Mouse (Mus musculus): ENCODE measurements around the gene Dusp18. TPM values are rescaled to one million over a fixed set of nuclear protein-coding genes. Genes with fewer than 3 reads are reported as not detected.
"Not testable (repeated sequence)": the region's sequence is repeated elsewhere in the genome, so short reads cannot be mapped to it uniquely, and the experiment has no call there.

Dusp18 gene
- total RNA-seq, 1 experiment from 2014 or later: 3.9 TPM

DNA sequence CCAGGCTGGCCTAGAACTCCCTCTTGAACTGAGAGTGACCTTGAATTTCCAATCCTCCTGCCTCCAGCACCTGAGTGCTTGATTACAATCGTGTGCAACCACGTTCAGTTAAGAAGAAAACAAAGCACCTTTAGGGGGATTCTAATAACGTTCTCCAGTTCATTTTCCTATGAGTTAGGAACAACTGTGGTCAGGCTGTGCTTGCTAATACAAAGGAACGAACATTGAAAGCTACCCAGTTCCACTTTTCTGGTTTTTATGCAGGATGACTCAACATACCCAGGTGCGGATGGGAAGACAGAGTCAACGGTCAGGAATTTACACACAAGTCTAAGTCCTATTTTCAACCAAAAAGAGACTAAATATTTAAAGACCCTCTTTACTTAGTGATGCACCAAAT is 1.1 kb upstream of the Dusp18 start:
- no peak for DNase-seq

DNA sequence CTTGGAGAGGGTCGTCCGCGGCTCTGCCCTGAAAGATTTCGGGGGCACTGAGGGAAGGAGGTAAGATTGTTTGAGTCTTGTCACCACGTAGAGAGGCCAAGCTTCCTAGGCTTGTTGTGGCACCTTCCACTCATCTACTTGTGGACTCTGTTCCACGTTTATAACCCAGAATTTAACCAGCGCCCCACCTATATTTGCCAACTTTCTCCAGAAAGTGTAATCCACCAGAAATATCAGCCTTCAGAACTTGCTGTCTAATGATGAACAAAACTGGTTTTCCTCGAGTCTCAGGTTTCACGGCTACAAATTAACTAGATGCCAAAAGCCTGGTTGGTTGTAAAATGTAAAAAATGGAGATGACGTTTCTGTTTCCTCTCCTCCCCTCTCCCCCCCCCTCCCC is 418 bp downstream of the Dusp18 start:
- DNase-seq: no peak

- DNase-seq: no peak
Observed at GRCm38 (mm10) chr11:3895933-3896332, 893 bp downstream of the Dusp18 start.

GRCm38 (mm10) chr11:3900296-3900695 is 5.3 kb downstream of the Dusp18 start:
- no peak for DNase-seq

DNA sequence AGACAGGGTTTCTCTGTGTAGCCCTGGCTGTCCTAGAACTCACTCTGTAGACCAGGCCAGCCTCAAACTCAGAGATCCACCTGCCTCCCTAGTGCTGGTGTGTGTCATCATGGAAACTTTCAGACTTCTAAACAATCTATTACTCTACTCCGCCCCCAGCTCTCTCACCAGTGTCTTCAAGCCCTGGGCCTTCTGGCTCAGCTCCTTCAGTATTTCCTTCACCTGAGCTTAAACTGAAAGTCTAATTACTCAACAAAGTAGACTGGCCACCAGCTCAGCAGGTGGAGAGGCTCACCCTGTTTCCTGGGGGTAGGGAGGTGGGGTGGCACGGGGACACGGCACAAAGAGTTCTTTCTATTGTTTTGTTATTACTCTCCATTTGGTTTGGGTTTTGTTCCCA is 7.5 kb downstream of the Dusp18 start:
- DNase-seq: no peak

- peak; percentile 76 for DNase-seq
Observed at GRCm38 (mm10) chr11:3903046-3903445, 8.0 kb downstream of the Dusp18 start.

- no peak for DNase-seq
Observed at GRCm38 (mm10) chr11:3904673-3905072, 9.6 kb downstream of the Dusp18 start.

DNA sequence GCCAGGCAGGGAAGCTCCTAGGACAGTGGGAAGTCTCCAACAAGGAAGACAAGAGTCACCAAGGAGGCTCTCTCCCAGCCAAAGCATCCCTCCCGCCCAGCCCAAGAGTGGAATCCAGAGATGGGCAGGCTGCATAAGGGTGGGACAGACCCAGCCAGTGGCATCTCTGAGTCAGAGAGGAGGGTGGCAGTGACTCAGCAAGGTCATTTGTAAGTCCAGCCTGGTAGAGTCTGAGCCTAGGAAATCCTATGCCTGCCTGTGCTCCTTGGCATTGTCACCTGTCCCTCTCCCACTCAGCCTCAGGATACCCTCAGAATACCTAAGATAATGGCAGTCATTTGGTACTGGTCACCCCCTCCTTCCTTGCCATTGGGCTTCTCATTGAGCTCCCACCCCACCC is 10.4 kb downstream of the Dusp18 start:
- DNase-seq: peak; percentile 49

DNA sequence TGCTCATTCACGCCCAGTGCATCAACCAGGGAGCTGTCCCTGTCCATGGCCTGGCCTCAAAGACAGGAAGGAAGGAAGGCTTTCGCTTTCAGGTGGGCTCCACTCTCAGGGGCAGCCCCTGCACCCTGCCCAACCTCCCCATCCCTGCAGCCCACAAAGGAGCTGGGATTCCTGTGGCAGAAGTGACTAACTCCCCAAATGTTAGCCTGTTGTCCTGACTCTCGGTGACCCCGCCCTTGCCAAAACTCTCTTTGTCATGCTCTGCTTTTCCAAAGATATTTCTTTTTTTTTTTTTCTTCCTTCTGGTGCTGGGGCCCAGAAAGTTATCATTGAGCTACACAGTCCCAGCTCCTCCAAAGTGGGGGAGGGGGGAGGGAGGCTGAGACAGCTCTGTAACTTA is 14.2 kb downstream of the Dusp18 start:
- no peak for DNase-seq

- DNase-seq: no peak
Observed at GRCm38 (mm10) chr11:3910513-3911310, 15.7 kb downstream of the Dusp18 start.

DNA sequence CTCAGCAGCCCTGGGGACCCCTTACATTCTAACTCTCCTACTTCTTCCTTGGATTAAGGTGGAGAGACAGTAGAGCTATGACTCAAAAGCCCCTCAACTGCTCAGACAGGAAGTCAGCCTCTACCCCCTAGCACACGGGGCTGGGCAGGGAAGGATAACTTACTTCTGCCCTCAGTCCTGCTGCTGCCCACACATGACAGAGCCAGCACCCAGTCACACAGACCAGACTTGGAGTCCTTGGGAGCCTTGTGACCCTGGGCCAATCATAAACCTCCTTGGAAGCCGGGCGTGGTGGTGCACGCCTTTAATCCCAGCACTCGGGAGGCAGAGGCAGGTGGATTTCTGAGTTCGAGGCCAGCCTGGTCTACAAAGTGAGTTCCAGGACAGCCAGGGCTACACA is 16.4 kb downstream of the Dusp18 start:
- not testable (repeated sequence) for DNase-seq

DNA sequence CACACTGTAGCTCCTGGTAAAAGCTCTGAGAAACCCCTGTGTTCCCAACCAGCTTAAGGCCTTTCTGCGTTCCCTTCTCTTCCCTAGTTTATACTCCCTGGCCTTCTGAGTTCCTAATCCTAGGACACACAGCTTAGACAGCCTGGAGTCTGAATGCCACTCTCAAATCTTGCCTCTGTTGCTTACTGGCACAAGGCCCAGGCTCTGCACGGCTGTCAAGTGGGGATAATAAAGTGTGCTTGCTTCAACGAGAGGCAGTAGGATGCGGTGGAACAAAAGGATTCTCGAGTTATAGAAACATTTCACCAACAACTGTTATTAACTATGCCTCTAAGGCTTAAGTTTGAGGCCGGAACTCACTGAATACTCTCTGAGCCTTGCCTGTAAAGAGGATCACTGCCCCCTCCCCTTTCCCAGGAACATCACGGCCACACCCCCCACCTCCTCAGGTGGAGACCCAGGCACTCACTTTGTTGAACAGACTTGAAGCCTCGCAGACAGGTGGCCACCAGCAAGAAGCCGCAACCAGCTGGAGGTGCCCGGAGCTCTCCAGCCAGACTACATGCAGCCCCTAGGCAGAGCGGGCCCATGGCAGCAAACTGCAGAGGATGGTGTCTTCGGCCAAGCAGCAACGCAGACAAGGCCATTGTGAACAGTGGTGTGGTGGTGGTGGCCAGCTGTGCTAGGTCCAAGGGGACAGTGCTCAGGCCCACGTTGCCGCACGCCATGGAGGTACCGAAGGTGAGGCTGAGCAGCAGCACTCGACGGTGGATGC is 17.2 kb downstream of the Dusp18 start:
- peak; percentile 60 for DNase-seq

GRCm38 (mm10) chr11:3912875-3913271 is 17.8 kb downstream of the Dusp18 start:
- peak; percentile 45 for DNase-seq

DNA sequence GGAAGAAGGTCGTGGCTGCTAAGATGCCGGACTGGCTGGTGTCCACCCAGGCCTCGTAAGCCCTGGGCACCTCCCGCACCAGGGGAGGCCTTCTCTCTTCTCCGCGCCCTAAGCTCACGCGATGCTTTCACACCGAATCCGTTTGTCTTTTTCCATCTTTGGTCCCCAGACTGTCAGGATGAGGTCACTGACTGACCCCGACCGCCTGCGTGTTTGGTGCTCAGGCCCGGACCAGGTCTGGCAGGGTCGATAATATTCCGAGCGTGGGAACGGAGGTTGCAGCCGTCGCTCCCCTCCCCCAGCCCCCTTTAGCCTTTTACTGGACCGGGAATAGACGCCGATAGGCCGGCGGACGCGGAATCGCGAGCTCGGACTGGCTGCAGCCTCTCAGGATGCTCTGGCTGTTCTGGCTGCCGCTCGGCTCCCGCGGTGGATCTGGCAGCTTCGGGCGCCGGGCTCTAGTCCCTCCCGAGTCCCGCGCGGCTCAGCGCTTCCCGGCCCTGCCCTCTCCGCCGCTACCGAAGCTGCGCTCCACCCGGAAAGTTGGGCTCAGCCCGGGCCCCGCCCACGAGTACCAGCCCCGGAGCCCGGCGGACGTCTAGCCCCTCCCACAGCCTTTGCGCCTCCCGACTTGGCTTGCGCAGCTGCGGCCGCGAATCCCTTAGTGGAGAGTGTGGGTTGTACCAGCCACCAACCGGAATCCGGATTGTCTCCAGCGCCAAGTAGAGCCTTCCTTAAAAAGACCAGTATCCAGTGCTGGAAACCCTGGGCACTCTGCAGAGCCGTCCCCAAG is 18.5 kb downstream of the Dusp18 start:
- DNase-seq: peak; percentile 96

DNA sequence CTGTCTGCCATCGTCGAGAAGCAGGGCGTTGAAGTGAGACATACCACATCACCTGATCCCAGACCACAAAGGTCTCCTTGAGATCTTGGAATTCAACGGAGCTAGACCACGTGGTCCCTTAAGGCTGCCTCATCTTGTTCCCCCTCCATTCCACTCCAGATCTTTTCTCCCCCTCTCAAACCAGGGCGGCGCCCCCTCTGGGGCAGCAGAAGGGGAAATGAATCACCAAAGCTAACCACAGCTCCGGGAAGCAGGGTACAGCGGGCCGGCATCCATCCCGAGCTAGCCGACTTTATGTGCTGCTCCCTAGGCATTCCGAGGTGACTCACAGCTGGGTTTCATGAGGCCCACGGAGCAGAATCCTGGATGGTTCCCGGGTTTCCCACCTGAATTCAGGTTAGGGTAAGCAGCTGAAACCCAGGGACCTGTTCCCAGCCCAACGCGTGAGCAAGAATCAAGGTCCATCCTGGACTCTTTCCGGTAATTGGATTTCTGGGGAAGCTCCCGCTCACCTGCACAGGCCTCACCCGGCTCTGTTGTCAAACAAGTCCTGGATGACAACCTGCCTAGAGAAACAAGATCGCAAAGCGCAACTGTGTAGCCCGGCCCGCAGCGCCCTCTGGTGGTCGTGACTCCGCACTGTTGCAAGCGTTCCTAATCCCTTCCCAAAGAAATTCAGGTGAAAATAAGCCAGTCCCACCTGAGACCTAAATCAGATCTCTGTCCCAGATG is 19.2 kb downstream of the Dusp18 start, which contains the start of gene Slc35e4:
Gene Slc35e4 (minus strand): TSS at position 556 of the 732 bp plus-strand sequence.
- DNase-seq: peak; percentile 91

GRCm38 (mm10) chr11:3918738-3919137 is 23.7 kb downstream of the Dusp18 start:
- DNase-seq: no peak

- no peak for DNase-seq
Observed at GRCm38 (mm10) chr11:3920476-3920875, 25.4 kb downstream of the Dusp18 start.

DNA sequence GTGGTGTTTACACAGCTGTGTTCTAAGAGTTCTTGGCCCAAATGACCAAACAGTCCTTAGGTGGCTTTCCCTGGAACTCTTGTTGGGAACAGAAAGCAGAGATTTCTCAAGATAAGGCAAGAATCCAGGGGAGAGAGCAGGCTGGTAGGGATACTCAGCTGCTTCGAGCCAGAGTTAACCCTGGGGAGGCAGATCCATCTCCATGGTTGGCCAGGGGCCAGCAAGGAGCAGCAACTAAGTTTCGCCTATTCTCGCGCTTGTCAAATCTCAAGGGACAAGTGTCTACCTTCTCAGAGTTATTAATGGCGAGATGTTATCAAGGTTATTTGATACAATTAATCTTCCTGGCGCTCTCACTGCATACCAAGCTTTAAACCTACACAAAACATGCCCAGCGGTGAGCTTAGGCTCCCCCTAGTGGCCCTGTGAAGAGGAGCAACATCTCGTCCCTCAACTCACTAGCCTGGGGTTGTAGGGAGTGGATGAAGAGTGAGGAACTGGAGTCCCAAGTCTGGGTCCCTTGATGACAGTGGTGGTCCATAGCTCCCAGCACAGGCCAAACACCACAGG is 26.3 kb downstream of the Dusp18 start:
- DNase-seq: peak; percentile 56

- DNase-seq: no peak
Observed at GRCm38 (mm10) chr11:3922115-3922514, 27.1 kb downstream of the Dusp18 start.

DNA sequence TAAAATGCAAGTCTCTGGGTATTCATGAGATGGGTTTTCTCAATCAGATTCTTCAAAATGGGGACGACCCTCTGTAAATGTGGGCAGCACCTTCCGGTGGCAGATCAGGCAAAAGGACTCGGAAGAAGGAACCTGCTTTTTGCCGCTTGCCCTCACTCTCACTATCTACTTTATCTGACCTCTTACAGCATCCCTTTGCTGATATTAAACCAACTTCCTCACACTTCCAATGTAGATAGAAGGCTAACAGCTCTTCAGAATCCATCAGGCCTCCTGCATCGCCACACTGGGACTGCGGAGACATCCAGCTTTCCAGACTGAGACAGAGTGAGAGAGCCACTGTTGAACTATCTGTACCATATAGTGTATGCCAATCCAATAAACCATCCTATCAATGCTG is 27.7 kb downstream of the Dusp18 start:
- DNase-seq: no peak

- DNase-seq: no peak
Observed at GRCm38 (mm10) chr11:3925916-3926315, 30.9 kb downstream of the Dusp18 start.

- no peak for DNase-seq
Observed at GRCm38 (mm10) chr11:3930019-3930418, 35.0 kb downstream of the Dusp18 start.

Data from adrenal gland, postnatal 25 days (tissue).